Mouse (Mus musculus) CH12.LX (cell line): ENCODE measurements around the gene C1qtnf5. TPM values are rescaled to one million over a fixed set of nuclear protein-coding genes. Genes with fewer than 3 reads are reported as not detected.

ENCODE experiments used
- DNase-seq: peaks from one replicate; pipeline ENCODE4 v3.0.0-alpha.2; 2013; ENCODE audit errors: extremely low read depth
- H3K27ac ChIP-seq: 2 replicates; pipeline ENCODE4 v1.5.1; 2012; ENCODE audit warnings: low read depth, mild to moderate bottlenecking, control low read depth, moderate library complexity; ENCODE audit not compliant: insufficient read depth
- H3K27me3 ChIP-seq: replicated peaks from 2 replicates; pipeline ENCODE3; 2012; ENCODE audit warnings: inconsistent platforms
- H3K36me3 ChIP-seq, 2 experiments: replicated peaks in 1 of 2; 2 replicates each; pipeline versions ENCODE3 to v1.6.1; 2012; ENCODE audit warnings: inconsistent platforms in 1 of 2, low read length in 1 of 2, mild to moderate bottlenecking in 1 of 2, mixed read lengths in 1 of 2, moderate library complexity in 1 of 2; ENCODE audit not compliant: control insufficient read depth in 1 of 2, insufficient read depth in 1 of 2
- H3K4me1 ChIP-seq, 2 experiments: 2 replicates each; pipeline ENCODE4 v1.6.1; 2012; ENCODE audit warnings: inconsistent platforms in 1 of 2, moderate library complexity in 1 of 2; ENCODE audit not compliant: insufficient read depth in 2 of 2, control insufficient read depth in 1 of 2
- H3K4me2 ChIP-seq: 2 replicates; pipeline ENCODE4 v1.6.1; 2012; ENCODE audit warnings: low read depth, mild to moderate bottlenecking, control low read depth; ENCODE audit not compliant: poor library complexity, insufficient read depth, severe bottlenecking
- H3K4me3 ChIP-seq, 3 experiments: fragments of 150-350 bp in 1 of 3; sonication (generic) in 1 of 3; replicated peaks in 1 of 3; 2 replicates each; pipeline versions ENCODE3 to v1.5.1; 2011 to 2012; ENCODE audit warnings: low read depth in 2 of 3, low read length in 2 of 3, mild to moderate bottlenecking in 2 of 3, moderate library complexity in 2 of 3, control low read depth in 1 of 3, improper control_type of control experiment in 1 of 3, inconsistent platforms in 1 of 3, mixed read lengths in 1 of 3; ENCODE audit not compliant: poor library complexity in 1 of 3
- H3K79me2 ChIP-seq: replicated peaks from 2 replicates; pipeline ENCODE4 v1.6.1; 2012; ENCODE audit warnings: mild to moderate bottlenecking, moderate library complexity; ENCODE audit not compliant: control insufficient read depth, poor library complexity, insufficient read depth, severe bottlenecking; ENCODE audit errors: extremely low read depth
- H3K9ac ChIP-seq: 2 replicates; pipeline ENCODE4 v1.6.1; 2012; ENCODE audit warnings: low read depth, mild to moderate bottlenecking, control low read depth, moderate library complexity; ENCODE audit not compliant: insufficient read depth
- H3K9me3 ChIP-seq: replicated peaks from 2 replicates; pipeline ENCODE3; 2012; ENCODE audit warnings: low read length, inconsistent platforms, mixed read lengths
- CHD1 ChIP-seq: IDR thresholded peaks from 2 replicates; pipeline ENCODE4 v1.6.1; 2012; ENCODE audit warnings: low read depth, low read length, improper control_type of control experiment, inconsistent platforms
- CTCF ChIP-seq, 2 experiments: IDR thresholded peaks in 1 of 2; conservative IDR thresholded peaks in 1 of 2; 2 replicates each; pipeline ENCODE4 v1.5.1; 2011 to 2012; ENCODE audit warnings: low read depth in 2 of 2, low read length in 2 of 2, improper control_type of control experiment in 1 of 2, inconsistent platforms in 1 of 2, mild to moderate bottlenecking in 1 of 2, moderate library complexity in 1 of 2
- E2F4 ChIP-seq: IDR thresholded peaks from 2 replicates; pipeline ENCODE4 v1.6.1; 2011; ENCODE audit warnings: low read depth, low read length, improper control_type of control experiment; ENCODE audit not compliant: insufficient replicate concordance
- ETS1 ChIP-seq: conservative IDR thresholded peaks from 2 replicates; pipeline ENCODE4 v1.6.1; 2012; ENCODE audit warnings: low read depth, mild to moderate bottlenecking, inconsistent platforms, low read length, improper control_type of control experiment, moderate library complexity
- MAFK ChIP-seq: IDR thresholded peaks from 2 replicates; pipeline ENCODE4 v1.6.1; 2011; ENCODE audit warnings: low read length, improper control_type of control experiment; ENCODE audit not compliant: insufficient replicate concordance
- MAX ChIP-seq: IDR thresholded peaks from 2 replicates; pipeline ENCODE4 v1.6.1; 2011; ENCODE audit warnings: low read length, improper control_type of control experiment
- MXI1 ChIP-seq: IDR thresholded peaks from 2 replicates; pipeline ENCODE4 v1.6.1; 2011; ENCODE audit warnings: mild to moderate bottlenecking, low read depth, low read length, improper control_type of control experiment
- MYC ChIP-seq: IDR thresholded peaks from 2 replicates; pipeline ENCODE4 v1.6.1; 2011; ENCODE audit warnings: low read depth, mild to moderate bottlenecking, improper control_type of control experiment, low read length
- NELFE ChIP-seq: IDR thresholded peaks from 2 replicates; pipeline ENCODE4 v1.6.1; 2011; ENCODE audit warnings: low read depth, low read length, improper control_type of control experiment
- PAX5 ChIP-seq: IDR thresholded peaks from 2 replicates; pipeline ENCODE4 v1.6.1; 2012; ENCODE audit warnings: low read length, inconsistent platforms, mixed read lengths
- POLR2A ChIP-seq: IDR thresholded peaks from 2 replicates; pipeline ENCODE4 v1.6.1; 2011; ENCODE audit warnings: low read depth, mild to moderate bottlenecking, improper control_type of control experiment, low read length
- RCOR1 ChIP-seq: conservative IDR thresholded peaks from 2 replicates; pipeline ENCODE4 v1.6.1; 2012; ENCODE audit warnings: low read depth, mild to moderate bottlenecking, inconsistent platforms, low read length, improper control_type of control experiment
- TCF12 ChIP-seq: IDR thresholded peaks from 2 replicates; pipeline ENCODE4 v1.6.1; 2014; ENCODE audit warnings: low read depth, mild to moderate bottlenecking, inconsistent platforms, low read length, improper control_type of control experiment
- UBTF ChIP-seq: IDR thresholded peaks from 2 replicates; pipeline ENCODE4 v1.6.1; 2012; ENCODE audit warnings: low read depth, mild to moderate bottlenecking, inconsistent platforms, low read length, improper control_type of control experiment, moderate library complexity
- ZC3H11A ChIP-seq: IDR thresholded peaks from 2 replicates; pipeline ENCODE4 v1.6.1; 2012; ENCODE audit warnings: low read depth, mild to moderate bottlenecking, inconsistent platforms, low read length, improper control_type of control experiment
- ZKSCAN1 ChIP-seq: IDR thresholded peaks from 2 replicates; pipeline ENCODE4 v1.6.1; 2012; ENCODE audit warnings: low read depth, inconsistent platforms, low read length, improper control_type of control experiment, borderline replicate concordance
- ZMIZ1 ChIP-seq: IDR thresholded peaks from 2 replicates; pipeline ENCODE4 v1.6.1; 2012; ENCODE audit warnings: low read depth, mild to moderate bottlenecking, inconsistent platforms, low read length, improper control_type of control experiment
- dilution Hi-C: fragments of 300-500 bp; cut with MboI; formaldehyde crosslinking; loops from 2 replicates; pipeline ENCODE4 v1.14.3; 2020; ENCODE audit warnings: low sequenced_read_pairs; ENCODE audit not compliant: extremely low pct_unique_long_range_greater_than_20kb, extremely low pct_ligation_motif_present
- in situ Hi-C: fragments of 300-500 bp; cut with MboI; formaldehyde crosslinking; loops from 3 replicates; pipeline ENCODE4 v1.14.3; 2019; ENCODE audit warnings: low sequenced_read_pairs, low pct_ligation_motif_present, low pct_unique_long_range_greater_than_20kb, mixed read lengths
- polyA plus RNA-seq: library from polyadenylated mRNA; unstranded; fragments of >175 nt; gene quantifications from 2 replicates; pipeline ENCODE4 v1.2.1, GENCODE M21; 2012; ENCODE audit warnings: low read depth; ENCODE audit not compliant: insufficient read length
- total RNA-seq, 2 experiments: library from RNA; depleted of rRNA; stranded (reverse); fragments of 300-350 nt in 1 of 2; fragments of >200 nt in 1 of 2; gene quantifications; 2 replicates each; pipeline ENCODE4 v1.2.3; 2012 to 2014

C1qtnf5 gene
- total and polyA plus RNA-seq, 3 experiments, result not detected

- peaks cover 65% of the 10 kb centered on the region for H3K27me3 ChIP-seq
These were observed 27.2 kb downstream of the C1qtnf5 start, which contains the start of gene Mcam for GRCm38 (mm10) chr9:44134101-44134850. Gene Mcam (plus strand): TSS chr9:44134469.

GRCm38 (mm10) chr9:44134851-44135730 is 28.0 kb downstream of the C1qtnf5 start:
- Histone ChIP-seq H3K36me3 (peaks cover 0 to 7% of the 10 kb centered on the region in 2 experiments), H3K4me3 (peak overlapping the region; percentile 13 to 29 (median 25)), H3K27ac (no peak overlapping the region), H3K79me2 (no peaks in the 10 kb centered on the region), H3K4me1 (peaks cover 11 to 26% of the 10 kb centered on the region in 2 experiments), H3K9ac (no peak overlapping the region), H3K4me2 (peak overlapping the region; percentile 84), H3K9me3 (no peaks in the 10 kb centered on the region), H3K27me3 (peaks cover 58% of the 10 kb centered on the region)
- dilution Hi-C loops, result no loop called here
- no peak for TF ChIP-seq PAX5
- no peak for TF ChIP-seq UBTF
- no peak for TF ChIP-seq E2F4
- TF ChIP-seq POLR2A, result no peak
- no peak for TF ChIP-seq ETS1
- TF ChIP-seq MXI1, result no peak
- no peak for DNase-seq
- in situ Hi-C loops, result no loop called here

More at GRCm38 (mm10) chr9:44134101-44134850, 27.2 kb downstream of the C1qtnf5 start, which contains the start of gene Mcam:
- Histone ChIP-seq H3K4me2 (peak within 1 kb of the TSS; percentile 84), H3K4me3 (peak within 1 kb of the TSS; percentile 13 to 29 (median 25)), H3K9me3 (no peaks in the 10 kb centered on the region), H3K4me1 (peaks cover 11 to 34% of the 10 kb centered on the region in 2 experiments), H3K79me2 (no peaks in the 10 kb centered on the region), H3K36me3 (peaks cover 0 to 2% of the 10 kb centered on the region in 2 experiments), H3K27ac (no peak within 1 kb of the TSS), H3K9ac (no peak within 1 kb of the TSS)
- no peak for DNase-seq
- TF ChIP-seq ZMIZ1, result no peak
- TF ChIP-seq ZC3H11A, result no peak
- TF ChIP-seq POLR2A, result no peak
- no peak for TF ChIP-seq E2F4
- no peak for TF ChIP-seq RCOR1
- no peak for TF ChIP-seq MYC
- no peak for TF ChIP-seq TCF12
- no peak for TF ChIP-seq MAX
- no peak for TF ChIP-seq CHD1
- no peak for TF ChIP-seq NELFE
- TF ChIP-seq ZKSCAN1, result no peak
- no peak for TF ChIP-seq MAFK
- TF ChIP-seq CTCF (conservative IDR thresholded peaks at IDR 0.05 in 1 of 2, IDR thresholded peaks at IDR 0.05 in 1 of 2; ENCODE audit: low read depth in 2 of 2, low read length in 2 of 2), result no peak
- in situ Hi-C loops (no loop called here), dilution Hi-C loops (no loop called here)
